ENCODE assay signal across 8 mouse cellular contexts in the genomic region with DNA sequence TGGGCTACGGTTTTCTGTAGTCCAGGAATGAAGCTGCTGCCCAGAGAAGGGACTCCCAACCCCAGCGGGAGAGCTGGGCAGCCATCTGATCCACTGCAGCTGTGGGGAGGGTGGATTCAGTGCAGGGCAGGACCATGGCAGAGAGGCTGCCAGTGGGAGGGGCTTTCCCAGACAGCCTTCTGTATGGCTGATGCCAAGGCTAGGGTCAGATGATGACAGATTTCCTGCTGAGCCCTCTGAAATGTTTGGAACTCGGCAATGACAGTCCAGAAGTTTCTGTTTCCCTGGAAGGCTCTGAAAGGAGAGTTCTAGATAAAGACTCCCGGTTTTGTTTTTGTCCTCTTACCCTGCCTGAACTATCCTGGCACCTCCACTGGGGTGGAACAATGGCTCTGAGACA. TPM values are rescaled to one million over a fixed set of nuclear protein-coding genes. Genes with fewer than 3 reads are reported as not detected.
DNase-seq lines count a peak whose midpoint lies in the region; ATAC-seq lines count a peak whose summit lies in the region.

No protein-coding gene starts in this region.

- H3K36me3 ChIP-seq in intestine, embryonic 16.5 days (ENCODE audit: control insufficient read depth, insufficient read depth, low read length): peaks cover 14% of the 10 kb centered on the region
- peaks cover 22% of the 10 kb centered on the region for H3K36me3 ChIP-seq in liver, embryonic 16.5 days (ENCODE audit: control insufficient read depth, insufficient read depth)

- no peak overlapping the region for H3K4me3 ChIP-seq in intestine, embryonic 16.5 days (ENCODE audit: low read length)
- H3K4me3 ChIP-seq in liver, embryonic 16.5 days (ENCODE audit: low read depth, low read length): peak overlapping the region; percentile 42

- peak; percentile 70 for DNase-seq in layer of hippocampus, adult 9-11 months
- no peak for DNase-seq in layer of hippocampus, postnatal 10 days (ENCODE audit: low spot score in 2 of 2)
- DNase-seq in adrenal gland, adult (ENCODE audit: inconsistent age in 2 of 2, low spot score in 1 of 2): peak; percentile 77 to 88
- DNase-seq in fibroblast of lung, adult 2 months (ENCODE audit: low read depth): peak; percentile 88
- no peak for DNase-seq in embryo, embryonic 9.5 days (ENCODE audit: extremely low spot score)

- H3K4me2 ChIP-seq in intestine, embryonic 16.5 days (ENCODE audit: low read depth, low read length): no peak overlapping the region
- H3K4me2 ChIP-seq in liver, embryonic 16.5 days (ENCODE audit: low read depth, low read length): peak overlapping the region; percentile 66

- H3K9ac ChIP-seq in intestine, embryonic 16.5 days (ENCODE audit: low read depth, low read length): peak overlapping the region; percentile 34; the same call in 1 of the 2 replicates
- H3K9ac ChIP-seq in liver, embryonic 16.5 days (ENCODE audit: low read depth, low read length): peak overlapping the region; percentile 43

- WGBS in intestine, embryonic 16.5 days: 41% methylated on average over 4 of the region's 4 CpGs
- WGBS in liver, embryonic 16.5 days (ENCODE audit: insufficient replicate concordance): 23% methylated on average over 4 of the region's 4 CpGs

- H3K4me1 ChIP-seq in intestine, embryonic 16.5 days (ENCODE audit: control insufficient read depth, insufficient read depth, low read length): peaks cover 21% of the 10 kb centered on the region
- H3K4me1 ChIP-seq in liver, embryonic 16.5 days (ENCODE audit: control insufficient read depth, low read depth, low read length): peaks cover 32% of the 10 kb centered on the region

- 0 out of 2 replicates have a peak overlapping the region, but pooled peaks have one; percentile 33 for H3K27ac ChIP-seq in intestine, embryonic 16.5 days (ENCODE audit: low read length)
- H3K27ac ChIP-seq in liver, embryonic 16.5 days (ENCODE audit: low read length): peak overlapping the region; percentile 80

- H3K27me3 ChIP-seq in intestine, embryonic 16.5 days (replicated peaks; ENCODE audit: control insufficient read depth, insufficient read depth, low read length): no peaks in the 10 kb centered on the region
- no peaks in the 10 kb centered on the region for H3K27me3 ChIP-seq in liver, embryonic 16.5 days (ENCODE audit: control insufficient read depth, insufficient read depth, low read depth, low read length)

- peaks cover 5% of the 10 kb centered on the region; the same call in 1 of the 2 replicates for H3K9me3 ChIP-seq in intestine, embryonic 16.5 days (ENCODE audit: control insufficient read depth, low read length)
- H3K9me3 ChIP-seq in liver, embryonic 16.5 days (replicated peaks; ENCODE audit: control insufficient read depth, low read length): peaks cover 4% of the 10 kb centered on the region; the same call in 1 of the 2 replicates

- ATAC-seq in intestine, embryonic 16.5 days: peak; percentile 55; the same call in 1 of the 2 replicates
- peak; percentile 65 for ATAC-seq in liver, embryonic 16.5 days (ENCODE audit: low read depth)
- no peak for ATAC-seq in monocyte, adult 5-6 weeks (replicated peaks; ENCODE audit: insufficient number of reproducible peaks, low FRiP score, low TSS enrichment, poor library complexity, severe bottlenecking)

RNA-seq across cellular contexts. Expression of gene Clic4, which starts 40.1 kb away (rescaled TPM):
- 10 to 100 TPM; 31.0 to 31.6 TPM for total RNA-seq in layer of hippocampus, postnatal 10 days (2021)
- 107 and 109 TPM in 2 replicates for polyA plus RNA-seq in intestine, embryonic 16.5 days (2015; fragmentation: Nextera tagmentation; extraction: Ambion mirVana)
- polyA plus RNA-seq in liver, embryonic 16.5 days (2015; fragmentation: Nextera tagmentation; extraction: Ambion mirVana): 109 and 110 TPM in 2 replicates
- total RNA-seq in monocyte, adult 5-6 weeks (2017): 39.4 to 61.3 TPM (median 41.0 TPM) in 3 replicates

RNA-seq across cellular contexts. Expression of gene Srrm1, which starts 40.4 kb away (rescaled TPM):
- 100 to 1,000 TPM; 131 to 153 TPM for total RNA-seq in layer of hippocampus, postnatal 10 days (2021)
- 152 and 176 TPM in 2 replicates for polyA plus RNA-seq in intestine, embryonic 16.5 days (2015; fragmentation: Nextera tagmentation; extraction: Ambion mirVana)
- 93.8 and 95.3 TPM in 2 replicates for polyA plus RNA-seq in liver, embryonic 16.5 days (2015; fragmentation: Nextera tagmentation; extraction: Ambion mirVana)
- 123 to 188 TPM (median 151 TPM) in 3 replicates for total RNA-seq in monocyte, adult 5-6 weeks (2017)

Comparison
In these comparisons a context has a peak if more than half of its experiments do, and no peak if none do; other contexts are left out.
1. DNase-seq: peak in layer of hippocampus, adult 9-11 months (single experiment), adrenal gland, adult (2 of 2) and fibroblast of lung, adult 2 months (single experiment); none in layer of hippocampus, postnatal 10 days (0 of 2) and embryo, embryonic 9.5 days (single experiment).